Mouse (Mus musculus) liver, embryonic 14.5 days (tissue): Measurements from ENCODE around the gene 1700024B05Rik.
"Not testable (repeated sequence)": the region's sequence is repeated elsewhere in the genome, so short reads cannot be mapped to it uniquely, and the experiment has no call there.

ENCODE experiments used
- CTCF ChIP-seq: IDR thresholded peaks from 2 replicates; pipeline ENCODE4 v1.5.1; 2016; ENCODE audit warnings: antibody characterized with exemption, low read depth, control low read depth
- EP300 ChIP-seq: IDR thresholded peaks from 2 replicates; pipeline ENCODE4 v1.6.1; 2016; ENCODE audit warnings: antibody characterized with exemption, low read depth

DNA sequence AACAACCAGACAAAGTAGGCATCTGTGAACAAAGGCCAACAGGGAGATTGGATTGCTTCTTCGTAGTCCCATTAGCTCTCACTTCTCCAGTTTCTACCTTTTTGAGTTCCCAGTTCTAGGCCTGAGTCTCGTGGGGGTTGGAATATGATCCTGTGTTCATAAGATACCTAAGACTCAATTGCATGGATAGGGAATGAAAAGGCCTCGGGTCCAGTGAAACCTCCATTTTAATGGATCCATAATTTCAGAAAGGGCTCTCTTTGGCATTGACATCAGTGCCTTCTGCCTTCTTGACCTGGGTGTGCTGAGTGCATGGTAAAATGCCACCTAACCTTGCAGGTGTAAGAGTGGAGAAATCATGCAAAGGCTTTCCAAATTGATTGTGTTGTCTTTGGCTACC, 24.8 kb downstream of the 1700024B05Rik start:
- TF ChIP-seq EP300, CTCF: not testable (repeated sequence)
